Mouse (Mus musculus): ENCODE results near the gene Gk5.
"Not testable (repeated sequence)": the region's sequence is repeated elsewhere in the genome, so short reads cannot be mapped to it uniquely, and the experiment has no call there.

Gk5 gene

DNA sequence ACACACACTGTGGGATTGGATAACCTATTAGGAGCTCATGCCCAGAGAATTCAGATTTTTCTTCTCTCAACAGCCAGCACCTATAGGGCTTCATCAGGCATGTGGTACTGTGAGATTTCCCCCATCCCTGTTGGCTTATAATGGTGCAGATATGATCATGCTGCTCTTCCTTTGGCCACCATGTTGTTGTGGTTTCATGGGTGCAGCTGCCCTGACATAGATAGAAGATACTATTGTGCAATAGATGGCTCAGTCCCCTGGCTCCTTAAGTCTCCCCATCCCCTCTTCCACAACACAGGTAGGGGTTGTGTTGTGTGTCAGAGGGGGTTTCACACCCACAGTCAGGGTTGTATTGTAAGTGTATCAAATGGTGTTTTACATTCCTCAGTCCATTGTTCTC, 25.7 kb downstream of the Gk5 start:
- DNase-seq (ENCODE audit: low read depth, low spot score), result no peak

DNA sequence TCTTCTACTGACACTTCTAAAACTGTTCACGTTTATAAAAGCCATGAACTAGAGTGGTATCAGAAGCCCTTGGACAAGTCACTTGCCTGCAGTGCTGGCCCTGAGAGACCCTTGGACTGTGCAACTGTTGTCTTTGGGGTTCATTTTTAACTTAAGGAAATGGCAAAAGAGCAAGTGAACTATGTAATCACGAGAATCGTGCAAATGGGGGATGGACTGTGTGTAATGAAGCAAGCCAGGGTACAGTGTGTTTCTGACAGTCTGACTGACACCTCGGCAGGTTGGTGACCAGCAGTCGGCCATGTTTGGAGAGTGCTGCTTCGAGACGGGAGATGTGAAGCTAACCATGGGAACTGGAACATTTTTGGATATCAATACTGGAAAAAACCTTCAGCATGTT, 33.6 kb downstream of the Gk5 start:
- no peak for DNase-seq (ENCODE audit: low read depth, low spot score)

DNA sequence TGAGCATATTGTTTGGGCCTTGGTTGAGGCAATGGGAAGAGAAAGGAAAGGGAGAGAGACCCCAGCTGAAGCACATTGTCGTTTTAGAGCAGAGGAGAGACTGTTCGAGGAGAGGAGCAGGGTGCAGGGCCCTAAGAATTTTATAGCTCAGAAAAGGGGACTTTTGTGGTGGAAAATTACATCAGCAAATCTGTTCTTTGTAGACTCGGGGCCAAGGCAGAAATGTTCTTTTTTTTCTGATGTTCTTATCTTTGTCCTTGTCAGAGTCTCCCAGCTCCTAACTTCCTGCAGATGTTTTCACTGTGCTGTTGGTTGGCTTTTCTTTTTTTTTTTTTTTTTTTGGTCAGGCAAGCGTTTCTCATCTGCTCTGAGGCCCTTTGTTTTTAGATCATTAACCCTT, 39.3 kb downstream of the Gk5 start:
- no peak for DNase-seq (ENCODE audit: low read depth, low spot score)

DNA sequence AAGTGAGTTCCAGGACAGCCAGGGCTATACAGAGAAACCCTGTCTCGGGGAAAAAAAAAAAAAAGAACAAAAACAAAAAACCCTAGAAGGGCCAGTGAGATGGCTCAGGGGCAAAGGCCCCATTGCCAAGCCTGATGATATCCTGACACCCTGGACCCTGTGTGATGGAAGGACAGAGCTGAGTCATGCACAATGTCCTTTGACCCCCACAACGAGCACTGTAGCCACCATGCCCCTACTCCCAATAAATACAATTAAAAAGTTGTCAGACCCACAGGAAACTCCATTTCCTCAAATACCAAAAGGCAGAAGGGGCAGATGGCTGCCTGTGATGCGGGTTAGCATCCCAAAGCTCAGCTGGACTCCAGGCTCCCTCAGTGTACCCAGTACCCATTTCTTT, 39.9 kb downstream of the Gk5 start:
- DNase-seq (ENCODE audit: low read depth, low spot score), result no peak

DNA sequence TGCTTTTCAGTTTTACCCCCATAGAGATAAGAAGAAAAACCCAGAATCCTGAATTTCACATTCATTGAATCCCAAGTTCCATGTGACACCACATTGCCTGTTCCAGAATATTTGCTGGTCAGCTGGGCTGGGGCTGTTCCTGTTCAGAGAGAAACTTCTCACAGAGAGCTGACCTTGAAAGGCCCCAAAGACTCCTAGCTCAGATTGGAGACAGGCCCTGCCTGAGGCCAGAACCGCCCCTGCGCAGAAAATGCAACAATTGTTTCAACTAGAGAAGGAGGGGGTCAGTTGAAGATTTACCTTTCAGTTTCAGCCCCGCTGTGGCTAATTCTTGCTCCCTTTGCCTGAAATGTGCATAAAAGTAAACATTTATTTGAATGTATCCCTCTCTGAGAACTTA, 41.6 kb downstream of the Gk5 start:
- DNase-seq (ENCODE audit: low read depth, low spot score), result no peak

DNA sequence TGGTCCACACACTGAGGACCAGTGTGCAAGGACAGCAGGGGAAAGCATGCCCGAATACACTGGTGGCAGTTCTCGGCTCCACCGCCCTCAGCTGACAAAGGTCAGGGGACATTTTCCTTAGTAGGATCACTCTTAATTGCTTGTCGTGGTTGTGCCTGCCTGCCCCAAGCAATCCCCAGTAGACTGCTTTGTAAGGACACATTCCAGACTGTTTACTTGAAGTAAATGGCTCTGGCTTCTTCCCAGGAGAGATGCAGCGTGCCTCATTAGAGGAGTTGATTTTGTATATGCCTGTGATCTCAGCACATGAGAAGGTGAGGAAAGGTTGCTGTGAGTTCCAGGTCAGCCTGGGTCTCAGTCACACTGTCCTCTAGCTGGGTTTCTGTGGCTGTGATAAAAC, 43.3 kb downstream of the Gk5 start:
- no peak for DNase-seq (ENCODE audit: low read depth, low spot score)

DNA sequence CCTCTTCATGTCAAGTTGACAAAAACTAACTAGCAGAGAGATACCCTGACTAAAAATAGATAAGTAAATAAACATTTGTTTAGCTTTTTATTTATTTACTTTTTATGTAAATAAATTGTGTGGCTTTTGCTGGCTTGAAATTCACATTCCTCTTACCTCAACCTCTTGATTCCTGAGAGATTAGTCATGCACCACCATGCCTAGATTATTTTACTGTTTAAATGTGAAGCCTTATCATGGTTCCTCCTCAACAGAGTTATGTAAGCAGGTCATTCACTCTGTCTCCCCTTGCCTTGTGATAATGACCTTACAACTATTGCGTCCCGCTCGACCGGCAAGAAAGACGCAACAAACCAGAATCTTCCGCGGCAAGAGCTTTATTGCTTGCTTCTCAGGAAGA, 44.3 kb downstream of the Gk5 start:
- no peak for DNase-seq (ENCODE audit: low read depth, low spot score)

DNA sequence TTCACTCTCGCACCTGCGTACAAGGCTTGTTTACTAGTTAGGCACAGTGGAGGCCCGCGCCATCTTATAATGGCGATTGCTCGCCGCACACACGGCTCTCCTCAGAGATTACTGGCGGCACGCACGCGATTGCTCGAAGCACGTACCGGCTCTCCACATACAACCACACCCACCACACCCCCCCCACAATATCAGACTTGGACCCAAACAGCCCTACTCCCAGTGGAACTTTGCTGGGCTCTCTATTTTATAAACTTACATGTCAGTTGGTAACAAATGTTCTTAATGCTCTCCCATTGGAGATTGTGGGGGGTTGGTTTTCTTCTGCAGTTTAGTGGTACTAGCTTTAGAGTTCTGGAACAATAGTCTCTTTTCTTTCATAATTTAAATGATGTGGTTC, 44.8 kb downstream of the Gk5 start:
- not testable (repeated sequence) for DNase-seq (ENCODE audit: low read depth, low spot score)

DNA sequence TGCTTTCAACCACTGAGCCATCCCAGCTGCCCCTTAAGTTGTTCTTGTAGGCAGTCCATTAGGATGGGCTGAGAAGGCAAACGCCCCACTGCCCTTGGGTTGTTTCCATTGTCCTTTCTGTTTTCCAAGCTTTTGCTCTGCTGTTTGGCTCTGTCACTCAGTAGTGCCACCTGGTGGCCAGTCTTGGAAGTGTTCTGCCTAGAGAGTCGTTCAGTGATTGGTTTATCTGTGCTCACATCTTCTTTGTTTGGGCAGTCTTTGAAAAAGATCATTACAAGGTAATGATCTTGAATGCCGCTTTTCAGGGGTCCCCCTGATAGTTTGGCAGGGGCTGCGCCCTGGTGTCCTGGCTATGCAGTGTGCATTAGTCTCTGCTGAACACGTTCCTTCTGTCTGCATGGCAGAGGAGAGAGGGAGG, 48.0 kb downstream of the Gk5 start:
- peak; percentile 56 for DNase-seq (ENCODE audit: low read depth, low spot score)

DNA sequence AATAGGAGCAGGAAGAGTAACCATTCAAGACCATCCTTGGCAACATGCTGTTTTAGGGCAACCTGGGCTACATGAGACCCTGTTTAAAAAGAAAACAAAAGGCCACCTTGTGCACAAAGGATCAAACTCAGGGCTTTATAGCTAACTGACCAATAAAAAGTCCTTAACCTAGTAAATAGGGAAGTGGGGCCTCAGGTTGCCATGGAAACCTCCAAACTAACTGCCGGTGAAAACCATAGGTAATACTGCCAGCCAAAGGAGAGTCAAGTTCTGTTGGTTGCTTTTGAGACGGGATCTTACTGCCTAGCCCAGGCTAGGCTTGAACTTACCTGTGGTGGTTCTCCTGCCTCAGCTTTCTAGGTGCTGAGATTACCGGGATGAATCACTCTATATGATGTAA, 51.4 kb downstream of the Gk5 start:
- DNase-seq (ENCODE audit: low read depth, low spot score), result no peak

DNA sequence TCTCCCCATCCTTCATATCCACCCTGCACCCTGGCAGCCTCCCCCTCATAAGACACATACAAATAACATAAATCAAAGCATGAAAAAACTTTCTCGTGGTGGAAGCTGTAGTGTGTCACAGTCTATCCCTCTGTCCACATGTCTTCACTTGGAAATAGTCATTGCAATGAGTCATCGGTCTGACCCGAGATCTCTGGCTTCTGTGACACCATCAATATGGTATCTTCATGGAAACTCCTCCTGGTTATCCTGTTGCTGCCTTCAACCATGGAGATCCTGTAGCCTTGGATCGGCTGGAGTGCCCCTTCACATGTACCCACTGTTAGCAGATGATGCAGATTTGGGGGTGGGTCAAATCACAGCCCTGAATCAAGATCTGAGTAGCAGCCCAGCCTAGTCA, 65.7 kb downstream of the Gk5 start:
- no peak for DNase-seq (ENCODE audit: low read depth, low spot score)

DNA sequence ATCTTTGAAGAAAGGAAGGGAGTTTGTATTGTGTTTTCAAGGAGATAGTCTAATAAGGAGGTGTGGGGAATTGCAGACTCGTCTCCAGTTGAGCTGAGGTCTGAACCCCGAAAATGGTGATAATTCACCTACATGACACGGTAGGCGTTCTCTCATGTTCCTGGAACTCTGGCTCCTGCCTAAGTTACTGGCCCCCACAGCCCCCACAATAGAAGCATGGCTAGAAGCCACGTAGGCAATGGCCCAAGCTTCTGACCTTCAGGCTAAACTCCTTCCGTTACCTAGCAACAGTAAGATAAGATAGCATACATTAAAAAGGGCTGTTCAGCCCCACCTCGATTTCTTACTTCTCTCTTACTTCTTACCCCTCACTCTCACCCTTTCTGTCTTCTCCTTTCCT, 67.5 kb downstream of the Gk5 start:
- DNase-seq (ENCODE audit: low read depth, low spot score), result no peak

DNA sequence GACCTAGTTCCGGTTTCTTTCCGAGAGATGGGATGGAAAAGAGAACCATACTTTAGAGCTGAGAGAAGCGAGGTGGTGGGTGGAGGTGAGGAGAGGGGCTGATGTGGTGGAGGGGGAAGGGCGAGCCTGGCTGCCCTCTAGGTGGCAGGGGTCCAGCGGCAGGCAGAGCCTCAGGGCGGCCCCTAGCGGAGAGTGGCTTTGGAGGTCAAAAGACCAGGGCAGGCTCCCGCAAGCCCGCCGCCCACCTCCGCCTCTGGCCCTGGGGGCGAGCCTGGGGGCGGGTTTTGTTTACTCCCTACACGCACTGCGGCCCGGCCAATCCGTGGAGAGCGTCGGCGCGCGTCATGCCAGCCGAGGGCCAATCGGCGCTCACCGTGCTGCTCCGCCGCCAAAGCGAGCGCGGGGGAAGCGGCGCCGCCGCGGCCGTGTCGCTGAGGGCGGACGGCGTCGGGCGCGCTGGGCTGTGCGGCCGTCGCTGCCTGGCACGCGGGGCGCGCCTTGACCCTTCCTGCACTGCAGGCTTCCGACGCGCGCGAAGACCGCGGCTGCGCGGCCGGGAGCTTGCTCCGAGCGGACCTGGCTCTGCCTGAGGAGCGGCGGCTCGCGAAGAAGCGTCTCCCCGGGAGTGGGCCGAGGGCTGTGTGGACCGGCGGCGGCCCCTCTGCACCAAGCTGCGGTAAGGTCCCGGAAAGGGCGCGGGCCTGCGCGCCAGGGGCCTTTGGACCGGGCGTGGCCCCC, 76.9 kb downstream of the Gk5 start, which contains the start of gene Tfdp2:
Gene Tfdp2 (plus strand): TSS at position 391 of the 738 bp plus-strand sequence.
- peak; percentile 79 for DNase-seq (ENCODE audit: low read depth, low spot score)

DNA sequence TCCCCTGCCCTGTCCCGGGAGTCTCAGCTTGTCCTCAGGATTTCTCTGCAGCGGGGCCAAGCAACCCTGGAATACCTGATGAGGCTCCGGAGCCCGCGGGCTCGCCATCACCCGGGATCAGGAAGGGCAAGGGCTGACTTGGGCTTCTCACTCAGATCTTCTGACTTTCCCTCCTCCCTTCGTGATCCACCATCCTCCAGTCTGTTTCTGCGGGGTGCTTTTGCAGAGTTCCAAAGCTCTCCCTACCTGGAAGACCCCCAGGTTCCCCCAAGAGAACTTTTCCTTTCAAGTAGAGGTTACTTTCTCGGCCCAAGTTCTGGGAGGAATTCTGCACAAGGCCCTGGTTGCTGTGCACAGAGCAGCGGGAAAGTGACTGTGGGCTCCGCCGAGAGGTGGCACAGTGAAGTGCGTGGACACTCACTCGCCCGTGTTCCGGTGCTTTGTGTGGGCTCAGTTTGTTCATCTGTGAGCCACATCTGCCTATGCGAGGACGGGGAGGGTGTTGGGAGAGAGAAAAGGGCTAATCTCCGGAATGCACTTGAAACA, 77.5 kb downstream of the Gk5 start:
- peak; percentile 19 for DNase-seq (ENCODE audit: low read depth, low spot score)

DNA sequence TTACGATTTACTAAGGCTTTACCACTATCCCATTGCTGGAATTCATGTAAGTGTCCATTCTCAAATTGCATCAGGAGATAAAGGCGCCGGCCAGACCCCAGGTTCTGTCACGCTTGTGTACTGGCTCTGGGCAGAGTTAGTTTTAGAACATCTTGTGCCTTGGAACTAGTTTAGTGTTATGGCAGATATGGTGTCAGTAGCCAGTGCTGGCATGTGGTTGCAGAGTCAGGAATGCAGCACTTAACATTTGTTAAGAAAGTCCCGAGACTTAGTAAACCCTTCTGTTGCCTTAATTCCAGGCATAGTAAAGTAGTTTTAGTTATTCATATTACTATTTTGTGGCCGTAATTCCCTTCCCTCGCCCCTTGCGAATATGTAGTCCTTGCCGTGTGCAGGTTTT, 78.6 kb downstream of the Gk5 start:
- DNase-seq (ENCODE audit: low read depth, low spot score), result no peak

DNA sequence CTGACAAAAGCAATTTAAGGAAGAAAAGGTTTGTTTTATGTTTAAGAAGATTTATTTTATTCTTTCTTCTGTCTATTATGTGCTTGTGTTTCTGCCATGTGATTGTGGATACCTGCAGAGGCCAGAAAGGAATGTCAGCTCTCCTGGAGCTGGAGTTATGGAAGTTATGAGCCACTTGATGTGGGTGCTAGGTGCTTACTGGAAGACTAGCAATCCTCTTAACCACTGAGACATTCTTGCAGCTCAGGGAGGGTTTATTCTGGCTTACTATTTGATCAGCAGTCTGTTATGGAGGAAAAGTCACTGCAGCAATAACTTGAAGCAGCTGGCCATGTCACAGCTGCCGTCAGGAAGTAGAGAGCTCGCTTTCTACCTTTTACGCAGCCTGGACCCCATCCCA, 84.5 kb downstream of the Gk5 start:
- no peak for DNase-seq (ENCODE audit: low read depth, low spot score)

DNA sequence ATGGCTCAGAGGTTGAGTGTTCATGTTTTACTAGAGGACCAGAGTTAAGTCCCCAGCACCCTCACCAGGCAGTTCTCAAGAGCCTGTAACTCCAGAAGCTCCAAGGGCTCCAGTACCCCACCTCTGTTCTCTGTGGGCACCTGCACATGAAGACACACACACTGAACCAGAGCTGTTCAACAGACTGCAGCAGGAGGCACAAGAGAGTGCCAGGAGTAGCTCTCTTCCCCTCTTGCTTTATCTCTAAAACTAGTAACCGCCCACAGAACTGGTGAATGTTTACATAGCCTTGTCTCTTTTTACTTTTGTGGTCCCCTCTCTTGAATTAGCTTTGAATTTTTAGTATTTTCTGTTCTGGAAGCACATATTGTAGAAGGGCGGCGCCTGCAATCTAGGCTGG, 88.3 kb downstream of the Gk5 start:
- DNase-seq (ENCODE audit: low read depth, low spot score), result no peak

DNA sequence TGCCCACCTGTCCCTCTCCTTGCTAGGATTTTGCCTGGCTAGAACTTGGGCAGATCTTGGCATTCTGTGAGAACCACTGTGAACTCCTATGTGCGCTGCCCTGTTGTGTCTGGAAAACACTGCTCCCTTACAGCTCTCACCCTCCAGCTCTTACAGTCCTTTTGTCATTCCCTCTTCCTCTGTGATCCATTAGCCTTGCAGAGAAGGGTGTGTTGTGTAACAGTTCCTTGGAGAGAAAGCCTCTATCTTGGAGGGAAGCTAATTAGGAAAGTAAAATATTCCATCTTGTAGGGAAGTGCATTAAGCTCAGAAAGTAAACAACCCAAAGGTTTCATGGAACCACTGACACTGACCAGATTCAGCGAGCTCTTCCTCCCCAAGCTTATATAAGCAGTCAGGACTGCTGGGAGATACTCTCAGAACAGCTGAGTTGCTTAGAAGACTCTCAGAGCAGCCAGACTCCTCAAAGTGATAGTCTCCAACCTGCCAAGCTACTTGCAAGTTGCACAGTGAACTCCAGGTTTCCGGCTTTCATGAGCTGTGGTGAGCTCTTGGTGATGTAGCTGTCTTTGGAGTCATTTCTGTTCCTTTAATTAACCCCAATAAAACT, 94.0 kb downstream of the Gk5 start:
- no peak for DNase-seq (ENCODE audit: low read depth, low spot score)

DNA sequence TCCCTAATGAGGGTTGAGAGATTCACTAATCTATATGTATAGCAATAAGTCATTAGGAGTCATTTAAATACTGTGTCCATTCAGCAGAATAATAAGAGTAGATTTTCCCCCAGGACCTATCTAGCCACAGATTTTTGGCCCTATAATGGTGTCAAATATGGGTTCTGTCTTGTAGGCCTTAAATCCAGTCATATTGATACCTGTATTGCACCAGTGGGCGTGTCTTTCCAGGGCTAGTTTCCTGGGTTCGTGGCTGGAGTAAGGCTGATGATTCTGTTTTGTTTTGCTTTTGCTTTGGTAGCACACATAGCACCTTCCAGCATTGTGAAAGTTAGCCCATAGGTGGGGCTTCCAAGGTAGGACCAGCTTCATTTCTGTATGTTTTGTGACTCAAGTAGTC, 95.0 kb downstream of the Gk5 start:
- no peak for DNase-seq (ENCODE audit: low read depth, low spot score)

DNA sequence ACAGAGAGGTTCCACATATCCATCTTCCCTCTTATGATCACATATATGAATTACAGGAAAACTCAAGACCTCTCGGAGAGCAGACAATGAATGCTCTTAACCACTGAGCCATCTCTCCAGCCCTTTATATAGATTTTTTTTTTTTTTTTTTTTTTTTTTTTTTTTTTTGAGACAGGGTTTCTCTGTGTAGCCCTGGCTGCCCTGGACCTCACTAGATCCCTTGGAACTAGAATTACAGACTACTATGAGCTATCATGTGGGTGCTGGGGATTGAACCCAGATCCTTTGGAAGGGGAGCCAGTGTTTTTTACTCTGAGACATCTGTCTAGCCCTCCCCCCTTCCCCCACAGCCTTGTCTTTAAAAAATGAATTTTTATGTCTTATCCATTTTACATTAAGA, 98.1 kb downstream of the Gk5 start:
- no peak for DNase-seq (ENCODE audit: low read depth, low spot score)

DNA sequence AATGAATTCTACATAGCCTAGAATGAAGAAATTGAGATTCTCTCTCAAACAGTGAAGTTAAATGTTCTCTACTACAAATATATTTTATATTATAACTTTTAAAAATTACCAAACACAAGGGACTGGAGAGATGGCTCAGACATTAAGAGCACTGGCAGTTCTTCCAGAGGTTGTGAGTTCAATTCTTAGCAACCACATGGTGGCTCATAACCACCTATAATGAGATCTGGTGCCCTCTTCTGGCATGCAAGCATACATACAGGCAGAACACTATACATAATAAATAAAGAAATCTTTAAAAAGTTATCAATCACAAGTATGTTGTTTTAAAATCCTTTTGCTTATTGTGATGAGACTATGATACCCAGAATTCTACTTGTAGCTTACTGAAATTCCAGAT, 98.6 kb downstream of the Gk5 start:
- no peak for DNase-seq (ENCODE audit: low read depth, low spot score)

DNA sequence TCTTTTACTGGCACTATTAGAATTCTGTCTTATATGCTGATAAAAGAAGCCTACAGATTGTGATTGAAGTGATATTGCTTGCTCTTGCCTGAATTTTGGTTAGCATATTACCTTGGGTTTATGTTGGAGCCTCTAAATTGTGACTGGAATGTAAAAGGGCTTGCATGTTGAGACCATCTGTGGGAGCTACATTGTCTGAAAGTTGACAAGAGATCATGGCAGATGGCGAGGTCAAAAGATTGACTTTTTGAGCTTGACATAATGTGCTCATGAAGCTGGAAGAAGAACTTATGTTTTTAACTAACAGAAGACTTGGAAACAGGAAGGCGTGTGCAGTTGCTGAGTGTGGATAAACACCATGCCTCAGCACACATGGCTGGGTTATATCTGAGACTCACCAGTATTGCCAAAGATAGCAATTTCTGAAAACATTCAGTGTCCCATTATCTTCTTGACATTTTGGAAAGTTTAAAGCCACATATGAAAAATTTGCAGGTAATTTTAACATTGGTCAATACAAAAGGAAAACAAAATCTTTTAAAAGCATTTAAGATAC, 100.0 kb downstream of the Gk5 start:
- DNase-seq (ENCODE audit: low read depth, low spot score), result no peak

DNA sequence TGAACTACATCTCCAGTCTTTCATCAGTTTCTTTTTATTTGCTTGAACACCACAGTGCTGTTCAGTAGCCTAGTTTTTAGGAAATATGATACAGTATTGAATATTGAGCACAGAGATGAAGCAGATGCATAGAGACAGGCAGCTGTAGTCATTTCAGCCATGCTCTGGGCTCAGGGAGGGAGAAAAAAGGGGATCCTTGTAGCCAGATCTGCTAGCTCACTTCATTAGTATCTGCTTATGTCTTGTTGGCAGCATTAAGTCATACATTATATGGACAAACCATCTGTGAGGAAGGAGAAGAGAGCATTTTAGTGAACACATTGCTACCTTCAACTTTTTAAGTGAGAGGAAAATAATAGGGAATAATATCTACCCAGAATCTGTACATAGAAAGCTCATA, 101.3 kb downstream of the Gk5 start:
- DNase-seq (ENCODE audit: low read depth, low spot score), result no peak

Data from c-Kit-negative CD71-positive TER-119-positive erythroid progenitor cells, embryonic 14.5 days (primary cell).